Mouse (Mus musculus): Measurements from ENCODE around the gene Polr2a. TPM values are rescaled to one million over a fixed set of nuclear protein-coding genes. Genes with fewer than 3 reads are reported as not detected.
A peak's percentile ranks its signal among the peaks of the same experiment; 100 is the strongest.

The Polr2a gene
- polyA plus RNA-seq, 1 experiment from 2014 or later, result 16.6 TPM

- ATAC-seq (ENCODE audit: low FRiP score, low read depth), result peak; percentile 66
- Histone ChIP-seq H3K9me3 (no peaks in the 10 kb centered on the region), H3K4me2 (peak within 1 kb of the TSS; percentile 97), H3K36me3 (no peaks in the 10 kb centered on the region), H3K4me3 (peak within 1 kb of the TSS; percentile 47), H3K27me3 (no peaks in the 10 kb centered on the region), H3K9ac (peak within 1 kb of the TSS; percentile 79), H3K4me1 (replicated peaks) (peaks cover 15% of the 10 kb centered on the region), H3K27ac (replicated peaks) (peak within 1 kb of the TSS; percentile 61)
- WGBS, result 1% methylated on average over 40 of the region's 41 CpGs
These were observed 62.9 kb downstream of the Polr2a start, which contains the start of the genes Tnfsf12 and Tnfsfm13 for GRCm38 (mm10) chr11:69695361-69696181. Gene Tnfsf12 (minus strand): TSS chr11:69695849. Gene Tnfsfm13 (minus strand): TSS chr11:69696098.

- WGBS, result 28% methylated on average over 6 of the region's 6 CpGs
- ATAC-seq (ENCODE audit: low FRiP score, low read depth), result peak; percentile 36
- Histone ChIP-seq H3K9ac (peak overlapping the region; percentile 79; the same call in 1 of the 2 replicates), H3K4me2 (peak overlapping the region; percentile 97), H3K36me3 (no peaks in the 10 kb centered on the region), H3K4me1 (replicated peaks) (peaks cover 15% of the 10 kb centered on the region), H3K27ac (replicated peaks) (no peak overlapping the region), H3K9me3 (no peaks in the 10 kb centered on the region), H3K4me3 (peak overlapping the region; percentile 47), H3K27me3 (no peaks in the 10 kb centered on the region)
These were observed 63.4 kb downstream of the Polr2a start for GRCm38 (mm10) chr11:69695046-69695360.

- no peaks in the 10 kb centered on the region for H3K9me3 ChIP-seq
- H3K36me3 ChIP-seq, result no peaks in the 10 kb centered on the region
- WGBS, result 67% methylated on average over 11 of the region's 11 CpGs
- peaks cover 15% of the 10 kb centered on the region for H3K4me1 ChIP-seq (replicated peaks)
- no peak overlapping the region for H3K27ac ChIP-seq (replicated peaks)
- ATAC-seq (ENCODE audit: low FRiP score, low read depth), result no peak
- H3K27me3 ChIP-seq, result no peaks in the 10 kb centered on the region
- no peak overlapping the region for H3K4me2 ChIP-seq
- no peak overlapping the region for H3K4me3 ChIP-seq
- no peak overlapping the region for H3K9ac ChIP-seq
These were observed 64.9 kb downstream of the Polr2a start for GRCm38 (mm10) chr11:69693421-69693965.

GRCm38 (mm10) chr11:69692863-69693262, 65.6 kb downstream of the Polr2a start:
- Histone ChIP-seq H3K9me3 (no peaks in the 10 kb centered on the region), H3K4me2 (no peak overlapping the region)
- no peak for ATAC-seq (ENCODE audit: low FRiP score, low read depth)

GRCm38 (mm10) chr11:69692196-69692811, 66.1 kb downstream of the Polr2a start:
- Histone ChIP-seq H3K27me3 (no peaks in the 10 kb centered on the region), H3K27ac (replicated peaks) (no peak overlapping the region), H3K36me3 (no peaks in the 10 kb centered on the region), H3K4me1 (replicated peaks) (peaks cover 15% of the 10 kb centered on the region), H3K9me3 (no peaks in the 10 kb centered on the region), H3K4me3 (no peak overlapping the region), H3K4me2 (no peak overlapping the region), H3K9ac (no peak overlapping the region)
- 82% methylated on average over 9 of the region's 9 CpGs for WGBS
- ATAC-seq (ENCODE audit: low FRiP score, low read depth), result no peak

More at GRCm38 (mm10) chr11:69692863-69693262, 65.6 kb downstream of the Polr2a start:
- Histone ChIP-seq H3K36me3 (no peaks in the 10 kb centered on the region), H3K27me3 (no peaks in the 10 kb centered on the region), H3K9ac (no peak overlapping the region), H3K4me3 (no peak overlapping the region), H3K27ac (replicated peaks) (no peak overlapping the region), H3K4me1 (replicated peaks) (peaks cover 15% of the 10 kb centered on the region)
- 91% methylated on average over 6 of the region's 6 CpGs for WGBS

GRCm38 (mm10) chr11:69689891-69690290, 68.5 kb downstream of the Polr2a start:
- no peak for ATAC-seq (ENCODE audit: low FRiP score, low read depth)
- no peak overlapping the region for H3K27ac ChIP-seq (replicated peaks)
- H3K27me3 ChIP-seq, result no peaks in the 10 kb centered on the region
- no peaks in the 10 kb centered on the region for H3K9me3 ChIP-seq
- no peak overlapping the region for H3K9ac ChIP-seq
- H3K36me3 ChIP-seq, result no peaks in the 10 kb centered on the region
- H3K4me2 ChIP-seq, result no peak overlapping the region
- peaks cover 25% of the 10 kb centered on the region for H3K4me1 ChIP-seq (replicated peaks)
- WGBS, result 100% methylated on average over 1 of the region's 1 CpGs
- H3K4me3 ChIP-seq, result no peak overlapping the region

- Histone ChIP-seq H3K4me3 (no peak overlapping the region), H3K4me2 (no peak overlapping the region), H3K9me3 (no peaks in the 10 kb centered on the region), H3K27me3 (no peaks in the 10 kb centered on the region), H3K27ac (replicated peaks) (no peak overlapping the region), H3K9ac (no peak overlapping the region), H3K4me1 (replicated peaks) (peaks cover 40% of the 10 kb centered on the region), H3K36me3 (no peaks in the 10 kb centered on the region)
- no peak for ATAC-seq (ENCODE audit: low FRiP score, low read depth)
- WGBS, result 67% methylated on average over 5 of the region's 5 CpGs
These were observed 71.4 kb downstream of the Polr2a start for GRCm38 (mm10) chr11:69687061-69687460.

- Histone ChIP-seq H3K4me2 (no peak overlapping the region), H3K4me1 (replicated peaks) (peaks cover 41% of the 10 kb centered on the region), H3K36me3 (no peaks in the 10 kb centered on the region), H3K27ac (replicated peaks) (peak overlapping the region; percentile 65; the same call in 1 of the 2 replicates), H3K9me3 (no peaks in the 10 kb centered on the region), H3K4me3 (no peak overlapping the region), H3K9ac (no peak overlapping the region), H3K27me3 (no peaks in the 10 kb centered on the region)
- WGBS, result 10% methylated on average over 4 of the region's 4 CpGs
- no peak for ATAC-seq (ENCODE audit: low FRiP score, low read depth)
These were observed 72.1 kb downstream of the Polr2a start for GRCm38 (mm10) chr11:69686377-69686776.

GRCm38 (mm10) chr11:69685526-69686148, 72.8 kb downstream of the Polr2a start, which contains the start of gene Tnfsf13:
Gene Tnfsf13 (minus strand): TSS chr11:69685784.
- H3K27ac ChIP-seq (replicated peaks), result peak within 1 kb of the TSS; percentile 65
- no peaks in the 10 kb centered on the region for H3K9me3 ChIP-seq
- H3K9ac ChIP-seq, result 0 out of 2 replicates have a peak within 1 kb of the TSS, but pooled peaks have one; percentile 26
- peak within 1 kb of the TSS; percentile 11 for H3K4me2 ChIP-seq
- H3K36me3 ChIP-seq, result no peaks in the 10 kb centered on the region
- H3K27me3 ChIP-seq, result no peaks in the 10 kb centered on the region
- peaks cover 47% of the 10 kb centered on the region for H3K4me1 ChIP-seq (replicated peaks)
- 56% methylated on average over 10 of the region's 10 CpGs for WGBS
- no peak within 1 kb of the TSS for H3K4me3 ChIP-seq
- ATAC-seq (ENCODE audit: low FRiP score, low read depth), result no peak

- no peak overlapping the region for H3K9ac ChIP-seq
- H3K4me1 ChIP-seq (replicated peaks), result peaks cover 54% of the 10 kb centered on the region
- no peak overlapping the region for H3K4me2 ChIP-seq
- H3K4me3 ChIP-seq, result no peak overlapping the region
- ATAC-seq (ENCODE audit: low FRiP score, low read depth), result no peak
- no peaks in the 10 kb centered on the region for H3K9me3 ChIP-seq
- H3K27me3 ChIP-seq, result no peaks in the 10 kb centered on the region
- 81% methylated on average over 6 of the region's 6 CpGs for WGBS
- peak overlapping the region; percentile 65 for H3K27ac ChIP-seq (replicated peaks)
- H3K36me3 ChIP-seq, result no peaks in the 10 kb centered on the region
These were observed 73.5 kb downstream of the Polr2a start for GRCm38 (mm10) chr11:69684936-69685335.

GRCm38 (mm10) chr11:69684128-69684745, 74.2 kb downstream of the Polr2a start:
- 85% methylated on average over 12 of the region's 12 CpGs for WGBS
- no peaks in the 10 kb centered on the region for H3K27me3 ChIP-seq
- peak overlapping the region; percentile 93; the same call in 1 of the 2 replicates for H3K27ac ChIP-seq (replicated peaks)
- no peak overlapping the region for H3K4me2 ChIP-seq
- H3K9me3 ChIP-seq, result no peaks in the 10 kb centered on the region
- H3K4me3 ChIP-seq, result no peak overlapping the region
- ATAC-seq (ENCODE audit: low FRiP score, low read depth), result no peak
- no peak overlapping the region for H3K9ac ChIP-seq
- H3K4me1 ChIP-seq (replicated peaks), result peaks cover 61% of the 10 kb centered on the region
- H3K36me3 ChIP-seq, result peaks cover 3% of the 10 kb centered on the region
